Mouse (Mus musculus) MEL (cell line): ENCODE measurements around the gene Smok3b.

Experiments
- BHLHE40 ChIP-seq: IDR thresholded peaks from 2 replicates; pipeline ENCODE4 v1.6.1; 2012; ENCODE audit warnings: low read depth, mild to moderate bottlenecking, inconsistent platforms, low read length, improper control_type of control experiment, borderline replicate concordance
- CTCF ChIP-seq, 3 experiments: IDR thresholded peaks in 2 of 3; conservative IDR thresholded peaks in 1 of 3; 2 replicates each; pipeline ENCODE4 v1.5.1; 2011 to 2012; ENCODE audit warnings: low read length in 3 of 3, low read depth in 2 of 3, mild to moderate bottlenecking in 2 of 3, improper control_type of control experiment in 1 of 3, inconsistent platforms in 1 of 3, mixed read lengths in 1 of 3, moderate library complexity in 1 of 3; ENCODE audit not compliant: control insufficient read depth in 1 of 3, insufficient read depth in 1 of 3, poor library complexity in 1 of 3, severe bottlenecking in 1 of 3
- ELF1 ChIP-seq: IDR thresholded peaks from 2 replicates; pipeline ENCODE4 v1.6.1; 2014; ENCODE audit warnings: low read depth, mild to moderate bottlenecking, inconsistent platforms, low read length, improper control_type of control experiment, moderate library complexity
- ETS1 ChIP-seq: IDR thresholded peaks from 2 replicates; pipeline ENCODE4 v1.6.1; 2012; ENCODE audit warnings: low read depth, mild to moderate bottlenecking, inconsistent platforms, low read length, improper control_type of control experiment, moderate library complexity
- SMC3 ChIP-seq: IDR thresholded peaks from 2 replicates; pipeline ENCODE4 v1.6.1; 2011; ENCODE audit warnings: low read depth, low read length, improper control_type of control experiment

DNA sequence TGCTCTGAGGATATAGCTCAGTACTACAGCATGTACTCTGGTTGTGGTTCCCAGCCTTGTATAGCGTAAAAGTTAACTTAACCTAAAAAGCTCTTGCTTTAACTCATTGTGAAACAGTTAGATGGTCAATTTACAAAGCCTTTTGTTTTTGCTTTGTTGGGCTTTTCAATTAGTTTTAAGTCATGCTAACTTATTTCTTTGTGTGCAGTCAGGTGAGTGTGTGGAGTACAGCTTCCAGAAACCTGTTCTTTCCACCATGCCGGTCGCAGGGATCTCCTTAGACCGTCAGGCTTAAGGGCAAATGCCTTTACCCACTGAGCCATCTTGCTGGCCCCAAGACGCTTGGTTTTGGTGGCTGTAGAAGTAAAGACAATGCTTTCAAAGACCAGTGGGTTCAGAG, 69.5 kb downstream of the Smok3b start:
- TF ChIP-seq ETS1 (no peak), CTCF (IDR thresholded peaks at IDR 0.05 in 2 of 3, conservative IDR thresholded peaks at IDR 0.05 in 1 of 3; ENCODE audit: control insufficient read depth in 1 of 3, insufficient read depth in 1 of 3, low read depth in 2 of 3, low read length in 3 of 3, poor library complexity in 1 of 3, severe bottlenecking in 1 of 3) (no peak), BHLHE40 (no peak), SMC3 (no peak), ELF1 (no peak)
